Mouse (Mus musculus): ENCODE results near the gene Tyms.

DNA sequence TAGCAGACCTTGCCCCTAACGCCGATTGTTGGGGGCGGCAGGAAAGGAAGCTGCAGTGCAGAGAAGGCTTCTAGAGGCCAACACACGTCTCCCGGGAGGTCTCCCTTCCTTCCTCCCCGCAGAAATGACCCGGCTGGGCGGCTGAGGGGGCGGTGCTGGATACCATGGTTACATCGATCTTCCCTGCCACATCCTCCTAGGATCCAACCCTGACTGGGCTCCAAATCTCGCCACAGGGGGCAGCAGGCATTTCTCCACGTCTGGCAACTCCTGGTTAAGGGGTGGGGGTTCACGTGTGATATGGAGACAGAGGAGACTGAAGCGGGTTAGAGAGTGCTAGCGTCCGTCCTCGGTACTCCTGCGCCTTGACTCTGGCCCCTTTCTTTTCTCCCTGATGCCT, 37.7 kb upstream of the Tyms start:
- no peak for TF ChIP-seq GATA1 (IDR thresholded peaks at IDR 0.05; ENCODE audit: borderline replicate concordance, low read length)
- TF ChIP-seq FLI1 (IDR thresholded peaks at IDR 0.05; ENCODE audit: low read length) = no peak

Measured in megakaryocyte, embryonic 14.5 days (primary cell).